Mouse (Mus musculus) lung, adult 2 months (tissue): ENCODE data around the gene Gm20388.

Source experiments
- CTCF ChIP-seq: fragments of 200-500 bp; IDR thresholded peaks from 2 replicates; pipeline ENCODE4 v1.5.1; 2011; ENCODE audit warnings: mild to moderate bottlenecking, low read length, control low read depth; ENCODE audit not compliant: insufficient read depth
- POLR2A ChIP-seq: fragments of 200-500 bp; IDR thresholded peaks from 2 replicates; pipeline ENCODE4 v1.6.1; 2011; ENCODE audit warnings: low read depth, mild to moderate bottlenecking, control low read depth, low read length, borderline replicate concordance; ENCODE audit errors: extremely low read depth

DNA sequence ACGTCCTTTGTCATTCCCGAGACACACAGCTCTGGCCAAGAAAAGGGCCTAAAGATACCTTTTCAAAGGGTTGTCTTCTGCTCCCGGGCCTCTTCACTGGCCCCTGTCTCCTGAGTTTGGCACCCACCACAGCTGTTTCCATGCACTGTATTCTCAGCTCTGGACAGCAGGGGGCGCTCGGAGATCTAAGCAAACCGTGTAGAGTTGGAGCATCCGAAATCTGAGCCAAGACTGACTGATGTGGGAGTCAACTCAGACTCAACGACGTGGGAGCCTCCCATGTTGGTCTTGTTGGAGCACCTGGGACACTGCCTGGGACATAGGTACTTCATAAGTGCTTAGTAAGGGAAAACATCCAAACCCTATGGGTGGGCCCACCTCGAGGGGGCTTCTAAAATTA is 767.8 kb downstream of the Gm20388 start:
- TF ChIP-seq CTCF = peak; percentile 84
- no peak for TF ChIP-seq POLR2A
